9 mouse cellular contexts compared by ENCODE assay signal in the genomic region with DNA sequence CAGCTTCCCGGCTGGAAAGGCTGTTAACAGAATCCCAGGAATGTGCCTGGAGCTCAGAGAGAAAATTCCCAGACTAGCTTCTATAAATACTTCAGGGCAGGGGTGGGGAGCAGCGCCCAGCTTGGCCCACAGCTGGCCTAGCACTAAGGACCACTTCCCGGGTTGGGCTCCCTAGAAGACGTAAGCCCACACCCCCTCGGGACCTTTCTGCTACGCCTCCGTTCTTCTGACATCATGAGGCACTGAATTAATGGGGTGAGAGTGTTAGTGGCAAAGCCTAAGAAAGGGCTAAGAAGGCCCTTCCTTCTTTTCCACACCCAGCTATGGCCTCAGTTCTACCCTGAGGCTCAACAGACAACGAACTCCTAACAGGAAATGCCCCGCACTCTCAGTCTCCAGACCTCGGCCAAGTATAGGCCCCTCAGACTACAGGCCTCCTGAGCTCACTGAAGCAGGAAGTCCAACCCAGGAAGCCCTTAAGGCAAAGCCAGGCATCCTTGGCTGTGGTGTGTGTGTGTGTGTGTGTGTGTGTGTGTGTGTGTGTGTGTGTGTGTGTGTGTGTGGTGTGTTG. TPM values are rescaled to one million over a fixed set of nuclear protein-coding genes. Genes with fewer than 3 reads are reported as not detected.
DNase-seq lines count a peak whose midpoint lies in the region; ATAC-seq lines count a peak whose summit lies in the region.
"Had no signal": no experiment of that assay in that cellular context is flagged by ENCODE, and none has a peak within 500 bp of the region (broad histone marks: within the 10 kb centered on the region; RNA-seq: fewer than 3 reads in every experiment).

No protein-coding gene starts in this region.

- peaks cover 35% of the 10 kb centered on the region for H3K4me1 ChIP-seq in liver, embryonic 13.5 days (replicated peaks)

- no peaks in the 10 kb centered on the region for H3K9me3 ChIP-seq in liver, embryonic 13.5 days (replicated peaks)

- H3K27ac ChIP-seq in liver, embryonic 13.5 days: no peak overlapping the region

- H3K27me3 ChIP-seq in liver, embryonic 13.5 days: no peaks in the 10 kb centered on the region

- 42% methylated on average over 10 of the region's 10 CpGs for WGBS in liver, embryonic 13.5 days (ENCODE audit: insufficient replicate concordance)

- 0 out of 2 replicates have a peak, but pooled peaks cover 1% of the 10 kb centered on the region for H3K36me3 ChIP-seq in liver, embryonic 13.5 days

- ATAC-seq in liver, embryonic 13.5 days (ENCODE audit: low read depth): peak; percentile 32; the same call in 1 of the 2 replicates
- ATAC-seq: hindbrain, embryonic 16.5 days had no signal

- H3K4me3 ChIP-seq in liver, embryonic 13.5 days (replicated peaks): no peak overlapping the region

- H3K4me2 ChIP-seq in liver, embryonic 13.5 days: no peak overlapping the region

- peak; percentile 57 for DNase-seq in embryo, embryonic 10 days (ENCODE audit: low spot score)
- DNase-seq in embryo, embryonic 10.5 days (ENCODE audit: low spot score): no peak
- peak; percentile 17 for DNase-seq in thymus, postnatal 0 days (ENCODE audit: low spot score)
- no peak for DNase-seq in thymus, postnatal 14 days
- no peak for DNase-seq in liver, embryonic 13.5 days
- no peak for DNase-seq in cerebellum, adult 11-12 months
- DNase-seq in spleen, adult 12 weeks (ENCODE audit: low spot score): no peak
- no peak for DNase-seq in T-cell, adult 2 months (ENCODE audit: low spot score)

- H3K9ac ChIP-seq in liver, embryonic 13.5 days: no peak overlapping the region

RNA-seq across cellular contexts. Expression of gene Stpg4, which starts 51.5 kb away (rescaled TPM):
- polyA plus RNA-seq in thymus, postnatal 0 days (2015; fragmentation: Nextera tagmentation; extraction: Ambion mirVana): 0.23 TPM in 2 replicates
- polyA plus RNA-seq in liver, embryonic 13.5 days (2015; fragmentation: Nextera tagmentation; extraction: Ambion mirVana): not detected in 2 replicates

Comparison
In these comparisons a context has a peak if more than half of its experiments do, and no peak if none do; other contexts are left out.
1. DNase-seq: peak in embryo, embryonic 10 days (single experiment) and thymus, postnatal 0 days (single experiment); none in embryo, embryonic 10.5 days (single experiment), thymus, postnatal 14 days (single experiment), liver, embryonic 13.5 days (single experiment), cerebellum, adult 11-12 months (single experiment), spleen, adult 12 weeks (single experiment) and T-cell, adult 2 months (single experiment).